Mouse (Mus musculus) C2C12 (cell line): ENCODE data around the gene Terb1. TPM values are rescaled to one million over a fixed set of nuclear protein-coding genes. Genes with fewer than 3 reads are reported as not detected.

Experiments
- H3K27me3 ChIP-seq: one replicate; pipeline ENCODE4 v1.6.1; 2011; ENCODE audit not compliant: control insufficient read depth, insufficient read depth, insufficient read length
- H3K36me3 ChIP-seq: one replicate; pipeline ENCODE4 v1.6.1; 2011; ENCODE audit not compliant: control insufficient read depth, insufficient read depth
- H3K4me3 ChIP-seq: one replicate; pipeline ENCODE4 v1.5.1; 2011; ENCODE audit warnings: mild to moderate bottlenecking, control low read depth; ENCODE audit not compliant: poor library complexity, insufficient read depth, severe bottlenecking
- H3K79me2 ChIP-seq: one replicate; pipeline ENCODE4 v1.6.1; 2011; ENCODE audit not compliant: control insufficient read depth, insufficient read depth
- H3K79me3 ChIP-seq: one replicate; pipeline ENCODE4 v1.6.1; 2011; ENCODE audit warnings: low read depth, control low read depth
- H3ac ChIP-seq: one replicate; pipeline ENCODE3; 2011; ENCODE audit warnings: low read depth; ENCODE audit not compliant: control insufficient read depth, insufficient read length
- CEBPB ChIP-seq: IDR thresholded peaks from one replicate; pipeline ENCODE4 v1.6.1; 2011; ENCODE audit warnings: low read depth, mild to moderate bottlenecking, control low read depth, moderate library complexity
- CTCF ChIP-seq: IDR thresholded peaks from one replicate; pipeline ENCODE4 v1.5.1; 2011; ENCODE audit not compliant: control insufficient read depth, insufficient read depth, insufficient read length
- FOSL1 ChIP-seq: IDR thresholded peaks from one replicate; pipeline ENCODE4 v1.8.0; 2011; ENCODE audit warnings: mild to moderate bottlenecking, low read length; ENCODE audit not compliant: poor library complexity, insufficient read depth, severe bottlenecking
- MAX ChIP-seq: IDR thresholded peaks from one replicate; pipeline ENCODE4 v1.6.1; 2011; ENCODE audit warnings: mild to moderate bottlenecking, control low read depth
- MYOD1 ChIP-seq: IDR thresholded peaks from one replicate; pipeline ENCODE4 v1.6.1; 2011; ENCODE audit warnings: low read depth; ENCODE audit not compliant: control insufficient read depth, insufficient read length
- MYOG ChIP-seq: IDR thresholded peaks from one replicate; pipeline ENCODE4 v1.6.1; 2011; ENCODE audit not compliant: control insufficient read depth, insufficient read length; ENCODE audit errors: extremely low read depth
- USF1 ChIP-seq: IDR thresholded peaks from one replicate; pipeline ENCODE4 v1.6.1; 2011; ENCODE audit warnings: low read depth, mild to moderate bottlenecking, control low read depth, moderate library complexity
- polyA plus RNA-seq: library from polyadenylated mRNA; unstranded; fragments of >200 nt; fragmentation: generic; extraction: Trizol; gene quantifications from one replicate; pipeline ENCODE4 v1.2.1, GENCODE M21; 2012; ENCODE audit warnings: missing spikeins

Gene Terb1
- polyA plus RNA-seq, 1 experiment = not detected

GRCm38 (mm10) chr8:104540710-104541514 lies 31.2 kb upstream of the Terb1 start:
- Histone ChIP-seq H3K36me3 (no peaks in the 10 kb centered on the region), H3K79me3 (no peaks in the 10 kb centered on the region), H3K27me3 (peaks cover 46% of the 10 kb centered on the region), H3ac (no peak overlapping the region), H3K4me3 (no peak overlapping the region), H3K79me2 (no peaks in the 10 kb centered on the region)
- TF ChIP-seq MYOD1 = no peak

- Histone ChIP-seq H3K79me2 (no peaks in the 10 kb centered on the region), H3K27me3 (peaks cover 46% of the 10 kb centered on the region), H3K79me3 (no peaks in the 10 kb centered on the region), H3ac (no peak overlapping the region), H3K36me3 (no peaks in the 10 kb centered on the region), H3K4me3 (no peak overlapping the region)
- TF ChIP-seq CTCF (no peak), FOSL1 (no peak), MAX (no peak), MYOD1 (no peak), USF1 (no peak), MYOG (no peak), CEBPB (no peak)
These were observed 30.5 kb upstream of the Terb1 start for GRCm38 (mm10) chr8:104540238-104540637.

DNA sequence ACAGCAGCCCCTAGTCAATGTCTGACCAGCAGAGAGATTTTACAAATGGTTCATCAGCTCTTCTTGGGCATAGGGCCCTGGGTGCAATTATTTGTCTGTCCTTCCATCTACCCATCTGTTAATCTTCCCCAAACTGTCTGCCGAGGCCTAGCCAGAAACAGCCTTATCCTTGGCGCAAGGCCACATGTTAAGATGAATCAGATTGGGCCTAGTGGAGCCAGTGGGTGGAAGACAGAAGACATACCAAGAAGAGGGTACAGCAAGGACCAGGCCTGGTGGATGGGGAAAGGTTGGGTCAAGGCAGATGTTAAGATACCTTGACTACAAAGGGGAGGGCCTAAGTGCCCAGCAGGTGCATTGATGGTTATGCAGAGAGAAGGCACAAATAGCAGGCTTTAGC lies 29.9 kb upstream of the Terb1 start:
- Histone ChIP-seq H3K27me3 (peaks cover 46% of the 10 kb centered on the region), H3ac (no peak overlapping the region), H3K79me2 (no peaks in the 10 kb centered on the region), H3K79me3 (no peaks in the 10 kb centered on the region), H3K4me3 (no peak overlapping the region), H3K36me3 (no peaks in the 10 kb centered on the region)
- no peak for TF ChIP-seq MAX
- no peak for TF ChIP-seq CTCF
- TF ChIP-seq FOSL1 = no peak
- TF ChIP-seq CEBPB = no peak
- no peak for TF ChIP-seq USF1
- no peak for TF ChIP-seq MYOD1
- no peak for TF ChIP-seq MYOG

- Histone ChIP-seq H3ac (no peak overlapping the region), H3K36me3 (no peaks in the 10 kb centered on the region), H3K4me3 (no peak overlapping the region), H3K79me2 (peaks cover 3% of the 10 kb centered on the region), H3K79me3 (no peaks in the 10 kb centered on the region), H3K27me3 (peaks cover 44% of the 10 kb centered on the region)
- TF ChIP-seq MYOG = no peak
- no peak for TF ChIP-seq USF1
- no peak for TF ChIP-seq CEBPB
- TF ChIP-seq MAX = no peak
- no peak for TF ChIP-seq MYOD1
- no peak for TF ChIP-seq FOSL1
- TF ChIP-seq CTCF = no peak
These were observed 29.2 kb upstream of the Terb1 start for GRCm38 (mm10) chr8:104538896-104539295.

DNA sequence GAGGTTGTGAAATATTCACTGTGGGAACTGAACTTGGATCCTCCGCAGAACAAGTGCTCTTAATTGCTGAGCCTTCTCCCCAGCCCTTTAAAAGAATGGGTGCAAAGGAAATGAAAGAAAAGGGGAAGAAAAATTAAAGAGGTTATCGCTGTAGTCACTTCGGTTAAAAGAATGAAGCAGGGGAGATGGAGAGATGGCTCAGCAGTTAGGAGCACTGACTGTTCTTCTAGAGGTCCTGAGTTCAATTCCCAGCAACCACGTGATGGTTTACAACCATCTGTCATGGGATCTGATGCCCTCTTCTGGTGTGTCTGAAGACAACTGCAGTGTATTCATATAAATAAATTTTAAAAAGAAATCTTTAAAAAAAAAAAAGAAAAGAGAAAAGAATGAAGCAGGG lies 26.3 kb upstream of the Terb1 start:
- TF ChIP-seq MYOD1 (no peak), USF1 (peak; percentile 24)
- no peak overlapping the region for H3K4me3 ChIP-seq
- no peaks in the 10 kb centered on the region for H3K36me3 ChIP-seq
- no peak overlapping the region for H3ac ChIP-seq
- H3K79me3 ChIP-seq = peaks cover 21% of the 10 kb centered on the region
- peaks cover 32% of the 10 kb centered on the region for H3K79me2 ChIP-seq
- peaks cover 15% of the 10 kb centered on the region for H3K27me3 ChIP-seq

DNA sequence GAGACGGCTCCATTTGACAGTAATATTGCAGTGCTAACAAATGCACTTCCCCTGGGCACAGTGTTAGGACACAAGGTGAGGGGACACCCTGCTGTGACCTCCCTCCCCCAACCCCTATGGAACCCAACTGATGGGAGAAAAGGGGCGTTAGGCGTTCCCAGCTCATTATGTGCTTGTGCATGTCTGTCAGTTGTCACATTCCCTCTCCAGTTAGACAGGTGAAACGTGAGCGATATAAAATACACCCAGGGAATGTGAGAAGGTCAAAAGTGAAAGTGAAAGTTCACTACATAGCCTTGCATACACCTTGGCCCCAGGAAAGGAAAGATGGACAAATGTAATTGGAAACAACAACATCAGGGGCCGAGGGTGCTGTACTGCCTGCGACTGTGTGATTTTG lies 25.7 kb upstream of the Terb1 start:
- Histone ChIP-seq H3K79me2 (peaks cover 38% of the 10 kb centered on the region), H3ac (peak overlapping the region; percentile 51), H3K4me3 (peak overlapping the region; percentile 82), H3K79me3 (peaks cover 22% of the 10 kb centered on the region), H3K27me3 (peaks cover 9% of the 10 kb centered on the region), H3K36me3 (peaks cover 4% of the 10 kb centered on the region)
- TF ChIP-seq MYOG (no peak), CTCF (no peak), MAX (no peak), USF1 (no peak), CEBPB (no peak), MYOD1 (no peak), FOSL1 (no peak)
